Mouse (Mus musculus) forebrain, embryonic 15.5 days (tissue): ENCODE measurements around the gene Atg16l2. TPM values are rescaled to one million over a fixed set of nuclear protein-coding genes. Genes with fewer than 3 reads are reported as not detected.

Experiments
- ATAC-seq: fragments of 200-750 bp; cut with Nextera tagmentation; replicated peaks from 2 replicates; pipeline ENCODE4 v1.8.0; 2017; ENCODE audit warnings: mild to moderate bottlenecking, moderate TSS enrichment, moderate library complexity
- H3K27ac ChIP-seq: fragments of 300-500 bp; sonication (generic); replicated peaks from 2 replicates; pipeline ENCODE4 v1.5.1; 2015; ENCODE audit warnings: mild to moderate bottlenecking, inconsistent platforms
- H3K27me3 ChIP-seq: fragments of 300-500 bp; sonication (generic); 2 replicates; pipeline ENCODE4 v1.6.1; 2015; ENCODE audit warnings: inconsistent platforms
- H3K36me3 ChIP-seq: fragments of 300-500 bp; sonication (generic); 2 replicates; pipeline ENCODE4 v1.6.1; 2015; ENCODE audit warnings: mild to moderate bottlenecking, inconsistent platforms
- H3K4me1 ChIP-seq: fragments of 300-500 bp; sonication (generic); 2 replicates; pipeline ENCODE4 v1.6.1; 2015; ENCODE audit warnings: inconsistent platforms
- H3K4me2 ChIP-seq: fragments of 300-500 bp; sonication (generic); replicated peaks from 2 replicates; pipeline ENCODE4 v1.6.1; 2015; ENCODE audit warnings: mild to moderate bottlenecking, inconsistent platforms
- H3K4me3 ChIP-seq: fragments of 300-500 bp; sonication (generic); 2 replicates; pipeline ENCODE4 v1.5.1; 2015; ENCODE audit warnings: mild to moderate bottlenecking, inconsistent platforms
- H3K9ac ChIP-seq: fragments of 300-500 bp; sonication (generic); replicated peaks from 2 replicates; pipeline ENCODE4 v1.6.1; 2015; ENCODE audit warnings: mild to moderate bottlenecking, inconsistent platforms
- H3K9me3 ChIP-seq: fragments of 300-500 bp; sonication (generic); 2 replicates; pipeline ENCODE4 v1.6.1; 2016; ENCODE audit warnings: inconsistent platforms
- WGBS: fragments of 180-500 bp; shearing (Covaris S2); methylation state at CpG from one replicate; pipeline ENCODE4 v1.1.7; 2015; ENCODE audit warnings: mixed read lengths; 5-methylcytosine and 5-hydroxymethylcytosine counted together
- polyA plus RNA-seq: library from polyadenylated mRNA; unstranded; fragments of >200 nt; fragmentation: Nextera tagmentation; extraction: Ambion mirVana; gene quantifications from 2 replicates; pipeline ENCODE4 v1.2.1, GENCODE M21; 2015

Gene Atg16l2
- polyA plus RNA-seq, 1 experiment from 2014 or later = 23.7 TPM

DNA sequence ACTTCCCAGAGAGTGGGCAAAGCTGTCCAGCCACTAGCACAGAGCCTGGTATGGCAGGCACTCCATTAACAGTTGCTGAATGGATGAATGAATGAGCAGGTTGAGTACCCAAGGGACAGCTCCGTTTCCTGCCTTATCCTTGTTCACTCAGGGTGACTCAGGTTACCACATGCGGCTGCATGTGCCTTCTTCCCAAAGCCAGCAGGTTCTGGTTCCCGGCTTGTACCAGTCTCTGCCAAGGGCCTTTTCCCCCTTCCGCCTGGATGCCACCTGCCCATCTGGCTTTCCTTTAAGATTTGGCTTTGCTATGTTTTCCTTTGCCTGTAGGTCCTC is 28.8 kb upstream of the Atg16l2 start:
- no peak overlapping the region for H3K4me2 ChIP-seq
- peaks cover 17% of the 10 kb centered on the region for H3K4me1 ChIP-seq
- 72% methylated on average over 4 of the region's 4 CpGs for WGBS
- H3K9ac ChIP-seq = no peak overlapping the region
- H3K36me3 ChIP-seq = no peaks in the 10 kb centered on the region
- H3K9me3 ChIP-seq = no peaks in the 10 kb centered on the region
- H3K27ac ChIP-seq = no peak overlapping the region
- H3K4me3 ChIP-seq = no peak overlapping the region
- no peak for ATAC-seq
- no peaks in the 10 kb centered on the region for H3K27me3 ChIP-seq

DNA sequence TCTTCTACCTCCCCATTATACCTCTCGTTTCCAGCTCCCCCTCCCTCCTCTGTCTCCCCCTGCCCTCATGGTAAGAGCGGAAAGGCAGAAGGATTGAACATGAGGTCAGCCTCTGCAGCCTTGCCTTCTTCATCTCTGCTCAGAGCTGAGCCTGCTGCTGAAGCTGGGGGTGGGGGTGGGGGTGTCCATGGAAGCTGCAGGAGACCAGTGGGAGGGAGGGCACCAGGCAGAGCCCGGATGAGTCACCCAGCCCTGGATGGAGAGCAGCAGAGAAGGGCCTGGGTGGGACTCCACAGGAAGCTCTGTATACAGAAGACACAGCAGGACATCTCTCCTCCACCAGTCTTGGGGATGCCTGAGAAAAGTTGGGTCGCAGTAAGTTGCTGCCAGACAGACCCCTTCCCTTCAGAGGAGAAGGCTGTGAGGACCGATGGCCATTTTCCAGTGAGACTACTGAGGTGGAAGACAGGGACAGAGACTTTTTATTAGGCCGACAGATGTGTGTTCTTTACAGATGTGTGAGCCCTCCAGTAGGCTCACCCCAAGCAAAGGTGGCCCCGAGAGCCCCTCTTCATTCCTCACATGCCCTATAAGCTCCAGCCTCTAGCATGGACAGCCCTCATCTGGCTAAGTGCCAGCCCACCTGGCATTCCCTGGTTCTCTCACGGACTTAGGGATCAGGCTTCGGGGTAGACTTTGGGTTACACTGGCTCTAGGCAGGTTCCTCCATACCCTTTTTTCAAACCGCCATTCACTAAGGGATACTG is 28.2 kb upstream of the Atg16l2 start:
- Histone ChIP-seq H3K27ac (no peak overlapping the region), H3K9ac (no peak overlapping the region), H3K4me1 (peaks cover 17% of the 10 kb centered on the region), H3K27me3 (no peaks in the 10 kb centered on the region), H3K4me3 (no peak overlapping the region), H3K9me3 (no peaks in the 10 kb centered on the region), H3K4me2 (no peak overlapping the region), H3K36me3 (no peaks in the 10 kb centered on the region)
- no peak for ATAC-seq
- 73% methylated on average over 10 of the region's 10 CpGs for WGBS

DNA sequence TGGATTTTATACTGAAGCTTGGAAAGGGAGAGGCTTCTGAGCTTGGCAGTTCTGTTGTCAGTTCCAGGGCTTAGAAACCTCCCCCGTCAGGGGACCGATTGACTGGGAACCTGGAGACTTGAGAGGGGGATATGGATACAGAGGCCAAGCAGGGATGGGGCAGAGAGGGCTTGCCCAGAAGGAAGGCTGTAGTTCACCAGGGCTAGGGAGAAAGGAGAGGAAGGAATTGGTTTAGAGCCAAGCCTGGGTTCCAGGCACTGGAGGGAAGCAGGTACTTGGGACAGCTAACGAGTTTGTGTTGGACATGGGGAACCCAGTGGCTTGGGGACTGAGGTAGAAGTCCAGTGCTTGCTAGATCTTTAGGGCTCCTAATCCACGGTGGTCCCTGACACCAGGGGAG is 27.6 kb upstream of the Atg16l2 start:
- Histone ChIP-seq H3K9me3 (no peaks in the 10 kb centered on the region), H3K4me1 (peaks cover 17% of the 10 kb centered on the region), H3K36me3 (no peaks in the 10 kb centered on the region), H3K27ac (no peak overlapping the region; the same call in 1 of the 2 replicates), H3K4me2 (no peak overlapping the region), H3K4me3 (no peak overlapping the region), H3K27me3 (no peaks in the 10 kb centered on the region), H3K9ac (no peak overlapping the region)
- no peak for ATAC-seq
- WGBS = 70% methylated on average over 4 of the region's 4 CpGs

DNA sequence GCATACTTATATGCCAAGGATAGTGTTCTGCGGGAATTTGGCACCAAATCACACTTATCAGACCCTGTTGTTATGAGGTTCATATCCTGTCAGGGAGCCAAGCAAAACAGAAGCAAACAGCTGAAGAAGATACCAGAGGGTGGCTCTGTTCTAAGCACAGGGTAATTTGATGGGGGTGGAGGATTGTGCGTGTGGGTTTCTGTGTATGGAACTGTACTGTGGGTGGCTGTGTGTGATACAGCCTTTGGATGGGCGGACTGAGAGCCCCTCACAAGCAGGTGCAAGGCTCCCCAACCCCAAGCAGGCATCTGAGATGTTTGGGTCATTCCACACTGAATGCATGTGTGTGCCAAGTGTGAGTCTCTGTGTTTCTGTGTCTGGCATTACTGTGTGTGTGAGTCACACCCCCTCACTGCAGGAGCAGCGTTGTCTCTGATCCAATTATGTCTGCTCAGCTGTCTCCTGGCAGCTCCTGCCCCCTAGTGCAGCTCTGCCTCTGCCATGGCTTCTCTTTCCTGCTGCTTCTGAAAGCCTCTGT is 26.6 kb upstream of the Atg16l2 start:
- H3K4me1 ChIP-seq = peaks cover 17% of the 10 kb centered on the region
- peak; percentile 69 for ATAC-seq
- no peaks in the 10 kb centered on the region for H3K27me3 ChIP-seq
- WGBS = 50% methylated on average over 4 of the region's 4 CpGs
- peak overlapping the region; percentile 53 for H3K27ac ChIP-seq
- H3K4me2 ChIP-seq = no peak overlapping the region
- H3K36me3 ChIP-seq = no peaks in the 10 kb centered on the region
- H3K9me3 ChIP-seq = no peaks in the 10 kb centered on the region
- H3K9ac ChIP-seq = no peak overlapping the region
- no peak overlapping the region for H3K4me3 ChIP-seq

DNA sequence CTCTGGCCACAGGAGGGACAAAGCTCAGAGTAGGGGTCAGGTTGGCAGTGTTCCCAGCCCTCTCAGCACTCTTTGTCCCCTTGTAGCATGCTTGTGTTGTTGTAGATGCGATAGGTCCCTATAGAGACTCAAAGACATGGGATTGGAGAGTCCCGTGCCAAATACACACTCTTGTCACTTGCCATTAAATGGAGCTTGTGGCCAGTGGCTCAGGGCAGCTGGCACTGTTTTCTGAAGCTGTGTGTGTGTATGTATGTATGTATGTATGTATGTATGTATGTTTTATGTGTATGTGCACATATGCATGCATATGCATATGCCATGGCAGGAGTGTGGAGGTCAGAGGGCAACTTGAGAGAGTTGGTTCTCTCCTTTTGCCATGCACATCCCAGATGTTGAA is 25.7 kb upstream of the Atg16l2 start:
- Histone ChIP-seq H3K4me2 (no peak overlapping the region), H3K9me3 (no peaks in the 10 kb centered on the region), H3K9ac (no peak overlapping the region), H3K27ac (no peak overlapping the region), H3K36me3 (no peaks in the 10 kb centered on the region), H3K27me3 (no peaks in the 10 kb centered on the region), H3K4me3 (no peak overlapping the region), H3K4me1 (peaks cover 17% of the 10 kb centered on the region)
- 75% methylated on average over 2 of the region's 2 CpGs for WGBS
- ATAC-seq = no peak

DNA sequence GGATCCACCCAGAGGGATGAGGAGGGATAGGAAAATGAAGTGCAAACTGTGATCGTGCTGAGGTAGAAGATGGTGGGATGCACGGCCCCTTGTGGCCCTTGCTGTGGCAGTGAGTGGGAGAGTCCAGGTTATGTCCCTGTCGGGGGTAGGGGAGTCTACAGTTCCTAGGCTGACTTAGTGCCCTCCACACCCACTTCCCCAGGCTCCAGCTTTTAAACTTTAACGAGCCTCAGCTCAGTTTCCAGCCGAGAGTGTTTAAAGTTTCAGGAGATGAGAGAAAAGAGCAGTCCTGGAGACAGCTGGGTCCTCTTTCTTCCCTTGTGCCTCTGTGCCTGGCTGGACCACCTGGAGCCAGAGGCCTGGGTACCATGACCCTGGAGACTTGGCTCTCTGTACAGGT is 25.2 kb upstream of the Atg16l2 start:
- 49% methylated on average over 5 of the region's 5 CpGs for whole genome bisulfite sequencing
- no peaks in the 10 kb centered on the region for H3K36me3 ChIP-seq
- H3K4me1 ChIP-seq = peaks cover 17% of the 10 kb centered on the region
- no peak overlapping the region for H3K27ac ChIP-seq
- H3K4me2 ChIP-seq = no peak overlapping the region
- ATAC-seq = no peak
- H3K9me3 ChIP-seq = no peaks in the 10 kb centered on the region
- no peaks in the 10 kb centered on the region for H3K27me3 ChIP-seq
- no peak overlapping the region for H3K4me3 ChIP-seq
- H3K9ac ChIP-seq = no peak overlapping the region

DNA sequence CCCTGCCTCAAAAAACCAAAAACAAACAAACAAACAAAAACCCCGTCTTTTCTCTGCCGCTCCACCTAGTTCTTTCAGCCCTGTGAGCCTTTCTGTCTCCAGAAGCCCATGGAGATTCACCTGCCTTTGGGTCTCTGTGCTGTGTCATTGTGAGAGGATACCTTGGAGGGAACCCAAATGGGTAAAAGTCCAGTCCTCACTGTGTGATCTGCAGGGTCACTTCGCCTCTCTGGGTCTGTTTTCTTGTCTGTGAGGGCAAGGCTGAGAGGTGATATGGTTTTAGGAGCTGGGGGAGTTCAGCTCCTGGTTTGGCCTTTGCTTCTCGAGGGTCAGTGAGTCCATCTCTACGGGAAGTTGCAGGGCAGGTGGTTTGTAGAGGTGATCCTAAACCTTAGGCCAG is 24.0 kb upstream of the Atg16l2 start:
- Histone ChIP-seq H3K9ac (no peak overlapping the region), H3K4me2 (no peak overlapping the region), H3K9me3 (no peaks in the 10 kb centered on the region), H3K4me1 (peaks cover 27% of the 10 kb centered on the region), H3K27me3 (peaks cover 4% of the 10 kb centered on the region; the same call in 1 of the 2 replicates), H3K36me3 (no peaks in the 10 kb centered on the region), H3K4me3 (no peak overlapping the region), H3K27ac (no peak overlapping the region)
- ATAC-seq = no peak
- WGBS = 84% methylated on average over 5 of the region's 5 CpGs

DNA sequence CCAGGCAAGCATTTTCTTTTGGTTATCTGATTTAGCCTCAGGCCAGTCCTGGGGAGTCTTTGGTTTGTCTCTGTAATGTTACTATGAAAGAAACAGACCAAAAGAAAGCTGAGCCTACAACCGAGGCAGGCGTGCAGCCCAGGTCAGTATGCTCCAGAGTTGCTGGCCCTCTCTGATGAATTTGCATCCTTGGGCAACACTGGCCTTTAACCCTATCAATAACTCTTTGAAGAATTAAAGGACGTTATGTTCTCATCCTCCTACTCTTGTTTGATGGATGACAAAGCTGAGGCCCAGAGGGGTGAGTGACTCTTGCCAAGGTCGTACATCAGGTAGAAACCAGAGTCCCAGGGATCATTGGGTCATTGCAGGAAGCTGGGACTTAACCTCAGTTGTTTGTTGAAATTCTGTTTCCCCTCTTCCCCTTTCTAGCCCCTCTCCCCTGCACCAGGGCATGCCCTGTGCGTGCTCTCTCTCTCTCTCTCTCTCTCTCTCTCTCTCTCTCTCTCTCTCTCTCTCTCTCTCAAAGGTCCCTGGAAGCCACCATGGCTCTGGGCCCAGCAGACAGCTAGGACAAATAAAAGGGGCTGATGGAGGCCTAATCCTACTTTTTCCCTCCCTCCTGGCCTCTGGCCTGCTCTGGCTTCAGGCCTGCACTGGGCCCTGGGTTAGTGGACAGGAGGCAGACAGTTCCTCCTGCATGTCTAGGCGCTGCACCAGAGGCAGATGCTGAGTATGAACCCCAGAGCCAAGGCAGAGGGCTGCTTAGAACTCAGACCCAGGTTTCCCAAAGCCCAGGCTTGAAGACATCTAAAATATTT is 22.3 kb upstream of the Atg16l2 start:
- H3K4me3 ChIP-seq = no peak overlapping the region
- no peaks in the 10 kb centered on the region for H3K9me3 ChIP-seq
- ATAC-seq = no peak
- no peak overlapping the region for H3K9ac ChIP-seq
- no peaks in the 10 kb centered on the region for H3K36me3 ChIP-seq
- no peak overlapping the region for H3K4me2 ChIP-seq
- 65% methylated on average over 6 of the region's 6 CpGs for WGBS
- peaks cover 8% of the 10 kb centered on the region for H3K27me3 ChIP-seq
- no peak overlapping the region for H3K27ac ChIP-seq
- peaks cover 31% of the 10 kb centered on the region for H3K4me1 ChIP-seq

DNA sequence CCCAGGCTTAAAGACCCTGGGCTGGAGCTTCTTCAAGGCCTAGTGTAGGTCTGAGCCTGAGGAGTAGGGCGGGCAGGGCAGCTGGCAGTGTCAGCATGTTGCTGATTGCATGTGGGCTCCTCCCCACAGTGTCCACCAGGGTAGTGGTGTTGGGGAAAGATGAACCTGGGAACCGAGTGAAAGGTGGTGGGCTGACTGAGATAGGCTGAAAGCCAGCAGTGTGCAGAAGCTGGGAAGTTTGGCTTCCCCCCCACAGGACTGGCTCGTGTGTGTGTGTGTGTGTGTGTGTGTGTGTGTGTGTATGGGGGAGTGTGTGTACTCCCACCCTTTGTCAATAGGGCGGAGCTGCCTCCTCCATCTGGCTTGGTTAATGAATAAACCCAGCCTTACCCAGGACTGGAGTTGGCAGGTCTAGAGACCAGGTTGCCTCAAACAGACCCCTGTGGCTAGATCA is 21.1 kb upstream of the Atg16l2 start:
- Histone ChIP-seq H3K4me2 (no peak overlapping the region), H3K27ac (no peak overlapping the region), H3K9me3 (no peaks in the 10 kb centered on the region), H3K4me3 (no peak overlapping the region), H3K9ac (no peak overlapping the region), H3K36me3 (no peaks in the 10 kb centered on the region), H3K4me1 (peaks cover 20% of the 10 kb centered on the region), H3K27me3 (peaks cover 8% of the 10 kb centered on the region)
- ATAC-seq = no peak
- WGBS = 76% methylated on average over 4 of the region's 4 CpGs

DNA sequence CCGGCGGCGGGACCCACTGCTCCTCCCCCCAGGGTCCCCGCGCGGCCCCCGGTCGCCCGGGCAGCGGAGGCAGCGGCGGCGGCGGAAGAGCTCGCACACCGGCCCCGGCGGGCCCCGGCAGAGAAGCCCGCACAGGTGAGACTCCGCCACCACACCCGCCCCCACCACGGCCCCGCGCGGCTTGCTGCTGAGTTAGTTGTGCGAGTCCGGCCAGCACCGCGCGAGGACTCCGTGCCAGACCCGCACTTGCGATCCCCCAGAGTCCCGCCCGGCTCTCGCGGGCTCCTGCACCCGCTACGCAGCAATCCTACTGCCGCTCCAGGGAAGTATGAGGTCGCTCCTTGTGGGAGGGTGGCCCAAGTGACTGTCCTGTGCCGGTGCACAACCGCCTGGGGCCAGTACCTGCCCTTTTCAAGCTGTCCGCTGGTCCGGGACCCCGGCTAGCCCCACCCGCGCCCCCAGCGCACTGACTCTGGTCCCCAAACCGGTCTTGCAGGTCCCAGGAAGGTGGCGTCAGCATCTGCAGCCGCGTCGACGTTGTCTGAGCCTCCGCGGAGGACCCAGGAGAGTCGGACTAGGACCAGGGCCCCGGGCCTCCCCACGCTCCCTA is 19.3 kb upstream of the Atg16l2 start:
- Histone ChIP-seq H3K9ac (peak overlapping the region; percentile 68), H3K4me2 (peak overlapping the region; percentile 99), H3K9me3 (no peaks in the 10 kb centered on the region), H3K4me3 (peak overlapping the region; percentile 84), H3K36me3 (no peaks in the 10 kb centered on the region), H3K27ac (no peak overlapping the region), H3K27me3 (peaks cover 8% of the 10 kb centered on the region), H3K4me1 (peaks cover 17% of the 10 kb centered on the region)
- peak; percentile 66 for ATAC-seq
- WGBS = under 1% methylated on average over 50 of the region's 61 CpGs

DNA sequence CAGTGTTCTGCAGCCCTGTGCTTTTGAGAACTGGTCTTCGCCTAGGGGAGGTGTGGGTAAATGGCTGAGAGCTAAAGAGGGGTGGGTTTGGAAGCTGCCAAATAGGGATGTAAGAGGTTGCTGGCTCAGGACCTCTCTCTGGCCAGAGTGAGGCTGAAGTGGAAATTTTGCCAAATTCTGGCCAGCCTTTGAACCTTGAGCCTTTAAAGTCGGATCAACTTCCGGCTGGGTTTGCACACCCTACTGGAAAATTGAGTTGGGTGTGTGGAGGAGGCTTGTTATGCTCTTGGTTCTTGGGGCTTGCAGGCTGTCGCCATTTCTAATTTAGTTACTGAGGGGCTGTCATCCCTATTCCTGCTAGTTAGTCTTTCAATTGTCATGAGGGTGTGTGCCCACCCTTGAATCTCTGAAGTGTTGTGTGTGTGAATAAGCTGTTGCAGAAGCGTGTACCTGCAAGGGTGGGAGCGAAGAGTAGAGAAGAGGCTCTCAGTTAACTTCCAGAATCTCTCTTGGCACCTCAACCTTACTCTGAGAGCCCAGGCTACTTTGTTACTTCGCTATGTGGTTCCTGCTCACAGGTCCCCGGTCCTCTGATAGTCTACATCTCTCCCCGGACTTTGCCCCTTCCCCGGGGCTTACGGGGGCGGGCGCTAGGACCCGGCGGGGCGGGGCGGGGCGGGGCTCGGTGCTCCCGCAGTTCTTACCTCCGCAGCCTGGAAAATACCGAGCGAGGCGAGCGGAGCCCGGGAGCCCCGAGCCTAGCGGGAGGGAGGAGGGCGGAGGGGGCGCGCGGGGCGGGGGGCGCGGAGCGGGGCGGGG is 18.6 kb upstream of the Atg16l2 start:
- WGBS = 5% methylated on average over 23 of the region's 37 CpGs
- Histone ChIP-seq H3K9me3 (no peaks in the 10 kb centered on the region), H3K9ac (peak overlapping the region; percentile 68), H3K27ac (no peak overlapping the region), H3K4me1 (peaks cover 17% of the 10 kb centered on the region), H3K4me2 (peak overlapping the region; percentile 99), H3K4me3 (peak overlapping the region; percentile 84), H3K27me3 (peaks cover 8% of the 10 kb centered on the region), H3K36me3 (no peaks in the 10 kb centered on the region)
- peak; percentile 81 for ATAC-seq
